Mouse (Mus musculus): Measurements from ENCODE around the gene Mecom.

DNA sequence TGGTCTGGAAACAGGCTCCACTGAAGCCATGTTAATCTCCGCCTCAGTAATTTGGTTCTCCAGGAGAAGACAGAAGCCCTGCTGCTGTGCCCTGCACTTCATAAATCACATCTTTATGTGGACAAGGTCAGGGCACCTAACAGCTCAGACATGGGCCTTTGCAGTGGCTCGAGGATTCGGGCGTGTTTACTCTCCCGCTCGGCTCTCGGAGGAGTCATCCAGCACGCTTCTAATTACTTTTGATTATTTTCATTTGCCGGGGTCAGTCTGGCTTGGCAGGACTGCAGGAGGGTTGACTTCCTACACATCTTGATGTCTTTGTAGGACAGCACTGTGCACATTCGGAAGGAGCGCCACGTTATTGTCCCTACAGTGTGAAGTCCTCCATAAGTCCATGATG, 529.6 kb downstream of the Mecom start:
- no peak for TF ChIP-seq CTCF (IDR thresholded peaks at IDR 0.05; ENCODE audit: borderline replicate concordance, insufficient read depth, low read depth, low read length)
- TF ChIP-seq POLR2A (IDR thresholded peaks at IDR 0.05; ENCODE audit: borderline replicate concordance, insufficient read depth, low read length): no peak
